Mouse (Mus musculus): Measurements from ENCODE around the gene Cpne5.
"Not testable (repeated sequence)": the region's sequence is repeated elsewhere in the genome, so short reads cannot be mapped to it uniquely, and the experiment has no call there.

The Cpne5 gene

GRCm38 (mm10) chr17:29141577-29141976, 96.4 kb downstream of the Cpne5 start:
- DNase-seq (ENCODE audit: low read depth, low spot score): no peak

- no peak for DNase-seq (ENCODE audit: low read depth, low spot score)
Observed at GRCm38 (mm10) chr17:29137906-29138305, 100.1 kb downstream of the Cpne5 start.

- DNase-seq (ENCODE audit: low read depth, low spot score): no peak
Observed at GRCm38 (mm10) chr17:29136236-29136635, 101.7 kb downstream of the Cpne5 start.

GRCm38 (mm10) chr17:29135066-29135465, 102.9 kb downstream of the Cpne5 start:
- no peak for DNase-seq (ENCODE audit: low read depth, low spot score)

GRCm38 (mm10) chr17:29129341-29129740, 108.6 kb downstream of the Cpne5 start:
- no peak for DNase-seq (ENCODE audit: low read depth, low spot score)

- no peak for DNase-seq (ENCODE audit: low read depth, low spot score)
Observed at GRCm38 (mm10) chr17:29126561-29126960, 111.4 kb downstream of the Cpne5 start.

- DNase-seq (ENCODE audit: low read depth, low spot score): no peak
Observed at GRCm38 (mm10) chr17:29123578-29124174, 114.3 kb downstream of the Cpne5 start.

GRCm38 (mm10) chr17:29122817-29123216, 115.2 kb downstream of the Cpne5 start:
- no peak for DNase-seq (ENCODE audit: low read depth, low spot score)

GRCm38 (mm10) chr17:29120666-29121065, 117.3 kb downstream of the Cpne5 start:
- no peak for DNase-seq (ENCODE audit: low read depth, low spot score)

GRCm38 (mm10) chr17:29118057-29118456, 119.9 kb downstream of the Cpne5 start:
- no peak for DNase-seq (ENCODE audit: low read depth, low spot score)

- no peak for DNase-seq (ENCODE audit: low read depth, low spot score)
Observed at GRCm38 (mm10) chr17:29117006-29117648, 120.8 kb downstream of the Cpne5 start.

- no peak for DNase-seq (ENCODE audit: low read depth, low spot score)
Observed at GRCm38 (mm10) chr17:29116023-29116422, 121.9 kb downstream of the Cpne5 start.

GRCm38 (mm10) chr17:29113591-29114352, 124.2 kb downstream of the Cpne5 start, which contains the start of gene Rab44:
Gene Rab44 (plus strand): TSS chr17:29114145.
- no peak for DNase-seq (ENCODE audit: low read depth, low spot score)

GRCm38 (mm10) chr17:29111332-29111731, 126.6 kb downstream of the Cpne5 start:
- no peak for DNase-seq (ENCODE audit: low read depth, low spot score)

GRCm38 (mm10) chr17:29110356-29110755, 127.6 kb downstream of the Cpne5 start:
- not testable (repeated sequence) for DNase-seq (ENCODE audit: low read depth, low spot score)
